Mouse (Mus musculus): ENCODE results near the gene Topbp1. TPM values are rescaled to one million over a fixed set of nuclear protein-coding genes. Genes with fewer than 3 reads are reported as not detected.

The Topbp1 gene
- total RNA-seq (2015; ENCODE audit: low replicate concordance) (162 and 228 TPM in 2 replicates), total RNA-seq (2017; ENCODE audit: low replicate concordance) (128 and 142 TPM in 2 replicates)

- ATAC-seq (replicated peaks; ENCODE audit: low FRiP score, poor library complexity, severe bottlenecking) = peak; percentile 95
Observed at GRCm38 (mm10) chr9:103304927-103305326, at the start of gene Topbp1, which contains the start of gene 1300017J02Rik. Gene Topbp1 (plus strand): TSS chr9:103305215. Gene 1300017J02Rik (minus strand): TSS chr9:103305082.

DNA sequence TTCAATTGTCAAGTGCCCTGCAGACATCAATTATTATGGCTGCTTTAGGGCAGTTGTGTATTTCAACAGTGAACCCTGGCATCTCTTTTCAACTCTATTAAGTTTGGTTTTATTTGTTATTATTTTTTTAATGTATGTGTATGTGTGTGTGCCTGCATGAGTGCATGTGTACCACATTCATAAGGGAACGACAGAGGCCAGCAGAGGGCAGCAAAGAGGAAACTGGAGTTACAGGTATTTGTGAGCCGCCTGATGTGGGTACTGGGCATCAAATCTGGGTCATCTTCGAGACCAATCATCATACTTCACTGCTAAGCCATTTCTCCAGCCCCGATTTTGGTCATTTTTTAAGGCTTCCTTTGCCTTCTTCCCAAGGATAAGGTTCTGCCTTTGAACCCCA is 39.2 kb upstream of the Topbp1 start:
- ATAC-seq (replicated peaks; ENCODE audit: low FRiP score, poor library complexity, severe bottlenecking) = no peak

DNA sequence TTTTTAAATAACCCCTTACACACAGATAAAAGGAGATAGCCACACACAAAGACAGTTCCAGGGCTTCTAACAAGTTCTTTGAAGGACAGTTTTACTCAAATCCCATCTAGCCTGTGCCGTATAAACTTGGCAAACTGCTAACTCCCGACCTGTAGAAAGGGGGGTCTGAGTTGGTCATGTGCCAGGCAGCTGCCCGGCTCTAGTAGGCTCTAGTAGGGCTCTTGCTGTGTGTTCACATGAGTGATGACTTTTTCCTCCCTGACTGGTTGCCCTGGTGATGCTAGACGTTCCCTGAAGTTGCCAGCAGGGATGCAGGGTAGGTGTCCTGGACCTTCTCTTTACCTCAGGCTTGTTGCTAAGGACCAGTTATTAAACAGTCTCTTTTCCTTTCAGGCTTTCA is 33.9 kb upstream of the Topbp1 start:
- ATAC-seq (replicated peaks; ENCODE audit: low FRiP score, poor library complexity, severe bottlenecking) = no peak

GRCm38 (mm10) chr9:103274819-103275218 is 30.2 kb upstream of the Topbp1 start:
- ATAC-seq (replicated peaks; ENCODE audit: low FRiP score, poor library complexity, severe bottlenecking) = no peak

DNA sequence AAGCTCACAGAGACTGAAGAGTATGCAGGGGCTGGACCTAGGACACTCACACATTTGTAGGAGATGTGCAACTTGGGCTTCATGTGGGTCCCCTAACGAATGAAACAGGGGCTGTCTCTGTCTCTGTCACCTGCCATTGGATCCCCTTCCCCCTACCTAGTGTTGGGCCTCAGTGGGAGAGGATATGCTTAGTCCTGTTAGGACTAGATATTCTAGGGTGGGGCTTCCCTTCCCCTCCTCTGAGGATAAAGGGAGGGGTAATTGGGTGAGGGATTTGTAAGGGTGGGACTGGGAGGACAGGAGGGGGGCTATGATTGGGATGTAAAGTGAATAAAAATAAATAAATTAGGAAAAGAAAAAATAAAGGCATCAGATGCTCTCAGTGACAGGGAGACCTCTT is 29.3 kb upstream of the Topbp1 start:
- no peak for ATAC-seq (replicated peaks; ENCODE audit: low FRiP score, poor library complexity, severe bottlenecking)

DNA sequence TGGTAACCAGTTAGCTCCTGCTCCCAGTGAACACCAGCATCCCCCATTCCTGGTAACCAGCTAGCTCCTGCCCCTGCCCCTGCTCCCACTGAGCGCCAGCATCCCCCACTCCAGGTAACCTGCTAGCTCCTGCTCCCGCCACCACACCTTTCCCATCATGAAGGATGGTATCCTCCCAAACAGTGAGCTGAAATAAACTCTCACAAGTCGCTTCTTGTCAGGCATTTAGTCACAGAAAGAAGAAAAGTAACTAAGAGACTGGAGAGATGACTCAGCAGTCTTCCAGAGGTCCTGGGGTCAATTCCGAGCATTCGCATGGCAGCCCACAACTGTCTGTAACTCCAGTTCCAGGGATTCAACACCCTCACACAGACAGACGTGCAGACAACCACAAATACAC is 28.1 kb upstream of the Topbp1 start:
- no peak for ATAC-seq (replicated peaks; ENCODE audit: low FRiP score, poor library complexity, severe bottlenecking)

- ATAC-seq (replicated peaks; ENCODE audit: low FRiP score, poor library complexity, severe bottlenecking) = no peak
Observed at GRCm38 (mm10) chr9:103286396-103286795, 18.6 kb upstream of the Topbp1 start.

DNA sequence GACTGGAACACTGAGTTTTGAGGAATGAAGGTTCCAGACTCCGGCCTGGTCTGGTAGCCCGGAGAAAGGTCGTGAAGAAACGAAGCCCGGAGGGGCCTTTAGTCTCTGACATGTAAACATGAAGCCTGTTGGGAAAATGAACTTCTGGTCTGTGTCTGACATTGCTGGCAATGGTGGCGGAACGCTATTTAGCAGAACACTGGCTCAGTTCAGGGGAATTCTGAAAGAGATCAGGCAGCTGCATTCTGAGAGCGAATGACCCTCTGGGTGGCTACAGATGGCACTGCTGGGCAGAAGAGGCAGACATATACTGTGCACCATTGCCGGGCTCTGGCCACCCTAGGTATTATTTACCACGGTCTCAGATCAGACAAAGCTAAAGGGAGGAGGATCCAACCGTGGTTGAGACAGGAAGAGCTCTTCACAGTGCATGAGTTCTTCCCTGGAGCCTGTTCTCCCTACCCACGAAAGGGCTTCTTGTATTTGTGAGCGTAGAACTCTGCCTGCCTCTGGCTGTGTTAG is 18.1 kb upstream of the Topbp1 start:
- ATAC-seq (replicated peaks; ENCODE audit: low FRiP score, poor library complexity, severe bottlenecking) = peak; percentile 37

- ATAC-seq (replicated peaks; ENCODE audit: low FRiP score, poor library complexity, severe bottlenecking) = peak; percentile 94
Observed at GRCm38 (mm10) chr9:103287840-103288488, 17.1 kb upstream of the Topbp1 start.

GRCm38 (mm10) chr9:103288489-103289180 is 16.4 kb upstream of the Topbp1 start:
- peak; percentile 47 for ATAC-seq (replicated peaks; ENCODE audit: low FRiP score, poor library complexity, severe bottlenecking)

- ATAC-seq (replicated peaks; ENCODE audit: low FRiP score, poor library complexity, severe bottlenecking) = no peak
Observed at GRCm38 (mm10) chr9:103294507-103294906, 10.5 kb upstream of the Topbp1 start.

GRCm38 (mm10) chr9:103301086-103301485 is 3.9 kb upstream of the Topbp1 start:
- ATAC-seq (replicated peaks; ENCODE audit: low FRiP score, poor library complexity, severe bottlenecking) = peak; percentile 43; the same call in 1 of the 2 replicates

- ATAC-seq (replicated peaks; ENCODE audit: low FRiP score, poor library complexity, severe bottlenecking) = no peak
Observed at GRCm38 (mm10) chr9:103302239-103302638, 2.8 kb upstream of the Topbp1 start.

DNA sequence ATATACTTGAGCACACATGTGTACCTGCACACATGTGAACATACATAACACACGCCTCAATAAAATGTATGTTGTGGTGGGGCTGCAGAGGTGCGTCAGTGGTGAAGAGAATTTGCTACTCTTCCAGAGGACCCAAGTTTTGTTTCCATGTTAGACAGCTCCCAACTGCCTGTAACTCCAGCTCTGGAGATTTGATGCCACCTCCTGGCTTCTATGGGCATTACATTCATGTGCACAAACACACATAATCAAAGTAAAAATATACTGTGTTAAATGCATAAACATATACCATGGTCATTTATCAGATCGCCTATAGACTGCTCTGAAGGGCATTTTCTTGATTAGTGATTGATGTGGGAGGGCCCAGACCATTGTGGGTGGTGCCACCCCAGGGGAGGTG is 2.3 kb upstream of the Topbp1 start:
- peak; percentile 65 for ATAC-seq (replicated peaks; ENCODE audit: low FRiP score, poor library complexity, severe bottlenecking)

GRCm38 (mm10) chr9:103305332-103306041 is 472 bp downstream of the Topbp1 start:
- ATAC-seq (replicated peaks; ENCODE audit: low FRiP score, poor library complexity, severe bottlenecking) = peak; percentile 40

DNA sequence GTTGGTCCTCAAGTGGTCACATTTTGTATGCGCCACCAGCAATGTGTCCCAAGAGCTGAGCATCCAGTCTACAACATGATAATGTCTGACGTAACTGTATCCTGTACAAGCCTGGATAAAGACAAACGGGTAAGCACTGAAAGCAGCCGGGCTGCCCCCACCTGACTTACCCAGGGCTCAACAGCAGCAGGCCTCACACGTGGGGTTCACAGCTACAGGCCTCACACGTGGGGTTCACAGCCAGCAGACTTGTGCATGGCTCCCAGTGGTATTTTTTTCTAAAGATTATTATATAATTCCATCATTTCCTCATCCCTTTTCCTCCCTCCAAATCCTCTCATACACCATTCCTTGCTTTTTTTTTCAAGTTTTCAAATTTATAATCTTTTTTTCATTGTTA is 4.8 kb downstream of the Topbp1 start:
- ATAC-seq (replicated peaks; ENCODE audit: low FRiP score, poor library complexity, severe bottlenecking) = no peak

- no peak for ATAC-seq (replicated peaks; ENCODE audit: low FRiP score, poor library complexity, severe bottlenecking)
Observed at GRCm38 (mm10) chr9:103324678-103325077, 19.7 kb downstream of the Topbp1 start.

- peak; percentile 98 for ATAC-seq (replicated peaks; ENCODE audit: low FRiP score, poor library complexity, severe bottlenecking)
Observed at GRCm38 (mm10) chr9:103326449-103326848, 21.4 kb downstream of the Topbp1 start.

DNA sequence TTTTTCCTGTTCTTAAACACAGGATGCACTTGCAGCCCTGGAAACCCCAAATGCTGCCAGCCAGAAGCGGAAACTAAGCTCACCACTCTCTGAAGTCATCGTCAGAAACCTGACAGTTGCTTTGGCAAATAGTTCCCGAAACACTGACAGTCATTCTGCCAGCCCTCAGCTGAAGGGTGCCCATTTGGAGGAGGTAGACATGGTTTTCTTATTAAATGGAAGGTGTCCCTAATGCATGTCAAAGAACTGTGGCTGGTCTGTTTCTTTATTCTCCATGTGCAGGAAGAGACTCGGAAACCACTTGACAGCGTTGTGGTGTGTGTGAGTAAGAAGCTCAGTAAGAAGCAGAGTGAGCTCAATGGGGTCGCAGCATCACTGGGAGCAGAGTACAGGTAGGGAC is 27.6 kb downstream of the Topbp1 start:
- ATAC-seq (replicated peaks; ENCODE audit: low FRiP score, poor library complexity, severe bottlenecking) = no peak

- no peak for ATAC-seq (replicated peaks; ENCODE audit: low FRiP score, poor library complexity, severe bottlenecking)
Observed at GRCm38 (mm10) chr9:103336912-103337311, 31.9 kb downstream of the Topbp1 start.
